Mouse (Mus musculus) left cerebral cortex, adult 9 months (tissue): ENCODE results near the gene Gm45713.
A peak's percentile ranks its signal among the peaks of the same experiment; 100 is the strongest.
"Not testable (repeated sequence)": the region's sequence is repeated elsewhere in the genome, so short reads cannot be mapped to it uniquely, and the experiment has no call there.

Experiments used
- DNase-seq, 2 experiments: peaks; one replicate each; pipeline ENCODE4 v3.0.0; 2022; ENCODE audit warnings: low spot score in 2 of 2

Gene Gm45713

GRCm38 (mm10) chr7:45144368-45145174 lies 8.5 kb upstream of the Gm45713 start:
- no peak for DNase-seq

GRCm38 (mm10) chr7:45141914-45142313 lies 5.9 kb upstream of the Gm45713 start:
- DNase-seq: no peak

DNA sequence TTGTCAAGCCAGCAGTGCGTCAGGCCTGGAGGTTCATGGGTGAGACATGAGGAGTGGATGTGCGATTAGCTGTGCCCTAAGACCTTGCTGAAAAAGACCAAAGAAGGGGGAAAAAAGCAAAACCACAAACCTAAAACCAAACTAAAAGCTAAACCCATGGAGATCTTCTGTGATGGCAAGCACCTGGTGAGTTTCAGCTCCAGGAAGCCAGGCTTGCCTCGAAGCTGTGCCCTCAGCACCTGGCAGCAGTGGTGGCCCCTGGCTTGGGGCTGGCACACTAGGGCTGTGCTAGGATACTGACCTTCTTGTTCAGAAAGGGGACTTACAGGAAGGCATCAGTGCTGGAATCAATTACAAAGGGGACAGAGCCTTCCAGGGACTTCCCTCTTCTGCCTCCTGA lies 5.3 kb upstream of the Gm45713 start:
- DNase-seq: no peak

DNA sequence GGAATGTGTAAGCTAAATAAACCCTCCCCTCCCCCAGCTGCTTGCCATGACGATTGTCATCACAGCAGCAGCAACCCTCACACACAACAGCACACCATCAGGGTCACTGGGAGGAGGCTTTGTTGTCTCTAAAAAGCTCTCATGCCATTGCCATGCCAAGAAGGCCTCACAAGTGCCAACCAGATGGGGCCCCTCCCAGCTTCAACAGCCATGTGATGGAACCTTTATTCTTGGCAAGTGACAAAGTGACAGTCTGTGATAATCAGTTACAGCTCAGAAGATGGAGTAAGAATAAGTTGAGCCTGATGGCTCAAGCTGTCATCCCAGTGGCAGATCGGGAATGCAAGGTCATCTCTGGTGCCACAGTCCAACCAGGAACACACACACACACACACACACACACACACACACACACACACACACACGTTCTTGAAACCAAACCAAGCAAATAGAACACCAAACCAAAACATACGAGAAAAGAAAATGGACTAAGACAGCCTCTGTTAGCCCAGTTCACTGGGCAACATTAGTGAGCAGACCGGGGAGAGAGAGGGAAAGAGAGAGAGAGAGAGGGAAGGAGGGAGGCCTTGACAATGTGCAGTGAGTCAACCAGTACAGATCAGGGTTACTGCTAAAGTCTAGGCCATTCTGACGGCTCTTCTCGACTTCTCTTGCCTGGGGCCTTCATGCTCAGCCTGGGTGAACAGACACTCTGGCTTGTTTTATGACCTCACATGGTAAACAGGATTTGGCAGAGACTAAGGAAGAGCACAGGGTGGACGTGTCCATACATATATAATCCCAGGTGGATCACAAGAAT lies 4.1 kb upstream of the Gm45713 start:
- DNase-seq: no peak

DNA sequence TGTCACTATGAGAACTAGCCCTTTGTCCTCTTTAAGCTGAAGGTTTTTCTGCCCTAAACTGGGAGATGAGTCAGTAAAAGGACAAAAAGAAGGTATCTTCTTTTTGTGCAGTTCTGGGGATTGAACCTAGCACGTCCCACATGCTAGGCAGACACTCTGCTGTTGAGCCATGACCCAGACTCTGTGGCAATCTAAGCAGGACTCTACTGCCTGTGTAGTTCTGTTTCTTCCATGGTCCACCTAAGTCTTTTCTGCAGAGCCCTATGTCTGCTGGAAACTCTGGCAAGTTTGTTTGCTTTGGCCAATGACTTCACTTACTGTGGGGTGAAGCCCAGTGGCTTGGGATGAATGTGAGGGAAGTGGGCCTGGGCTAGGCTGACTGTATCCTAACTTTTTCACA lies 2.4 kb upstream of the Gm45713 start:
- no peak for DNase-seq

GRCm38 (mm10) chr7:45137171-45138006 lies 1.4 kb upstream of the Gm45713 start:
- DNase-seq: no peak

GRCm38 (mm10) chr7:45135370-45135769 lies 661 bp downstream of the Gm45713 start:
- DNase-seq: no peak

- DNase-seq: no peak
Observed at GRCm38 (mm10) chr7:45134544-45135026, 1.4 kb downstream of the Gm45713 start.

- no peak for DNase-seq
Observed at GRCm38 (mm10) chr7:45133446-45134159, 2.4 kb downstream of the Gm45713 start.

- no peak for DNase-seq
Observed at GRCm38 (mm10) chr7:45131850-45132249, 4.2 kb downstream of the Gm45713 start.

- DNase-seq: no peak
Observed at GRCm38 (mm10) chr7:45129776-45130512, 6.1 kb downstream of the Gm45713 start.

- DNase-seq: no peak
Observed at GRCm38 (mm10) chr7:45129318-45129717, 6.7 kb downstream of the Gm45713 start.

- peak; percentile 99 to 100 for DNase-seq
Observed at GRCm38 (mm10) chr7:45128624-45129246, 7.3 kb downstream of the Gm45713 start, which contains the start of gene Rpl13a. Gene Rpl13a, minus strand, starts transcription at chr7:45128761.

GRCm38 (mm10) chr7:45127700-45128224 lies 8.3 kb downstream of the Gm45713 start:
- DNase-seq: no peak

GRCm38 (mm10) chr7:45126844-45127699 lies 9.0 kb downstream of the Gm45713 start:
- no peak for DNase-seq

GRCm38 (mm10) chr7:45126147-45126843 lies 9.7 kb downstream of the Gm45713 start:
- DNase-seq: no peak

DNA sequence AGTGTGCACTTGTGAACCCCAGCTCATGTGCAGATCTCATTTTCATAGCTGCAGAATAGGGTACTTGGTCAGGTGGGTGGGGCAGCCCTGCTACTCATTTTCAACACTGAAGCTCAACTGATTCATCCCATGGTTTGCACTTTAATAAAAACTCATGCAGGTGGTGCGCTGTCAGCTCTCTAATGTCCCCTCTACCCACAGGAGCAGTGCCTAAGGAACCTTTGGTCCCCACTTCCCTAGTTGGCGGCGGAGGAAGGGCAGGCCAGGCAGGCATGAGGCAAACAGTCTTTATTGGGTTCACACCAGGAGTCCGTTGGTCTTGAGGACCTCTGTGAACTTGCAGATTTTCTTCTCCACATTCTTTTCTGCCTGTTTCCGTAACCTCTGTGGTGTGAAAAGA lies 10.4 kb downstream of the Gm45713 start:
- not testable (repeated sequence) for DNase-seq

GRCm38 (mm10) chr7:45125144-45125600 lies 10.9 kb downstream of the Gm45713 start:
- DNase-seq: no peak
